Mouse (Mus musculus) right cerebral cortex, adult 18-20 months (tissue): ENCODE results near the gene Reps1.

Experiments used
- DNase-seq: peaks from one replicate; pipeline ENCODE4 v3.0.0; 2022; ENCODE audit warnings: mixed read lengths

Reps1 gene

DNA sequence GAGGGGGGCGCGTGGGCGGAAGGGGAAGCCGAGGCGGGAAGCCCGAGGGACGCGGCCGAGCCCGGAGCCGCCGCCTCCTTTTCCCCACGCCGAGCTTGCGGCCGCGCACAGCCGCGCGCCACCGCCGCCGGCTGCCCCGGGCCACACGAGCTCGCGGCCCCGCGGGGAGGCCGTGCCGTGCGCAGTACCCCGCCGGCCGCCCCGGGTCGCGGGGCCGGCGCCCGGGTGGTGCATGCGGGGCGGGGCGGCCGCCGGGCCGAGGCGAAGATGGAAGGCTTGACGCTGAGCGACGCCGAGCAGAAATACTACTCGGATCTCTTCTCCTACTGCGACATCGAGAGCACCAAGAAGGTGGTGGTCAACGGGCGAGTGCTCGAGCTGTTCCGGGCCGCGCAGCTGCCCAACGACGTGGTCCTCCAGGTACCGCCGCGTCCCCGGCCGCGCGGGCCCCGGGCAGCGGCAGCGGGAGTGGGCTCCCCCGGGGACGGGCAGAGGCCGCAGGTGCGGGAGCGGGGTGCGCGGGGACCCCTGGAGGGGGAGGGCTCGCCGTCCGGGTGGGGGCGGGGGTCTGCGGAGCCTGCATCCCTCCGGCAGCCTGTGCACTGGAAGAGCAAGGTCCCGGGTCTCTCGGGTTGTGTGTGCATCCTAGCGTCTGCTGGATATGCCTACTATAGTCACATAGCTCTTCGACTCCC is at the start of gene Reps1:
TSS of gene Reps1 (plus strand) at position 166 of the 695 bp plus-strand sequence.
- DNase-seq = peak; percentile 15

GRCm38 (mm10) chr10:18006756-18007155 is 48.9 kb upstream of the Reps1 start:
- no peak for DNase-seq

- DNase-seq = no peak
Measured at GRCm38 (mm10) chr10:18007243-18007642, 48.4 kb upstream of the Reps1 start.

DNA sequence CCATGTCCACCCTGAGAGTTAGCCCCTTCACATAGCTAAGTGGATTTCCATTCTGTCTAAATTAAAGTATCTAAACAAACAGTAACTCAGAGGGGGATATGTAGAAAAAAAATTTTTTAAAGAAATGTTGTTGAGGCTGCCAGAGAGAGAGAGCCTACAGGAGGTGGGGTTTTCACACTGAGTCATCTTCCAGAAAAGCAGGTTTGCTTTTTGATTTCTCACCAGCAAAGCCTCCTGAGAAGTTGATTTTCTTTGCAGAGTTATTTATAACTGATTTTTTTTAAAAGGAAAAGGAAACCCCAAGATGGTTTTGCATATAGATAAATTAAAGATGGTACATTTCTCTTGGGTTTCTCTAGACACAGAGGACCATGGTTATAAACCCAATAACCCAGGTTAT is 47.5 kb upstream of the Reps1 start:
- DNase-seq = peak; percentile 33

DNA sequence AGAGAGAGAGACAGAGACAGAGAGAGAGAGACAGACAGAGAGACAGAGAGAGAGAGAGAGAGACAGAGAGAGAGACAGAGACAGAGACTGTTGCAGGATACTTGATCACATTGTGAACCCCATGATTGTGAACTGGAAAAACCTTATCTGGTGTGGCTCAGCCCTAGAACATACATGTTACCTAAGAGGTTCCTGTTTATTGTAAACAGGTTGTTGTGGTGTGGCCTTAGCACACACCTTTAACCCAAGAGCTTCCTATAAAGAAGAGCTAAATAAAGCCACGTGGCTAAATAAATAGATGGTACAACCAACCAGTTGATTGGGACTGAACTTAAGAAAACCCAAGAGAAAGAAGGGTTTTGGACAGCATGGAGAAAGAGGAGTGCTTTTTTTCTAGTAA is 45.9 kb upstream of the Reps1 start:
- no peak for DNase-seq

- DNase-seq = no peak
Measured at GRCm38 (mm10) chr10:18011761-18012160, 43.9 kb upstream of the Reps1 start.

DNA sequence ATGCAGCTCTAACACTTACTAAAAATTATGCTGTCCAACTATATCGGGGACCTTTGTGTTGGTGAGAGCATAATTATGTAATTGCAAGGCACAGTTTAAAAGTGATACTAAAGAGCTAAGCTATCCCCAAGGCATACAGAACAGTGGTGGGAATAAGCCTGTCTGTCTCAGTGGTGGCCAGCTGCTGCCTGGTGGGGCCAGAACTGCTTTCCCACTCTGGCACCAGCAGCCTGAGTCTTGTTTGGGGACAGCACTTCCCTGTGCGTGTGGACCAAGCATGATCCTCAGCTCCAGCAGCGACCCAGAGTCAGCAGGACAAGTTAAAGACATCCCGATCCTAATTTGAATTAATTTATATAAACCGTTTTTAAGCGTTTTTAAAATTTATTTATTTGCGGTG is 35.2 kb upstream of the Reps1 start:
- DNase-seq = no peak

- peak; percentile 37 for DNase-seq
Measured at GRCm38 (mm10) chr10:18020846-18021245, 34.8 kb upstream of the Reps1 start.

DNA sequence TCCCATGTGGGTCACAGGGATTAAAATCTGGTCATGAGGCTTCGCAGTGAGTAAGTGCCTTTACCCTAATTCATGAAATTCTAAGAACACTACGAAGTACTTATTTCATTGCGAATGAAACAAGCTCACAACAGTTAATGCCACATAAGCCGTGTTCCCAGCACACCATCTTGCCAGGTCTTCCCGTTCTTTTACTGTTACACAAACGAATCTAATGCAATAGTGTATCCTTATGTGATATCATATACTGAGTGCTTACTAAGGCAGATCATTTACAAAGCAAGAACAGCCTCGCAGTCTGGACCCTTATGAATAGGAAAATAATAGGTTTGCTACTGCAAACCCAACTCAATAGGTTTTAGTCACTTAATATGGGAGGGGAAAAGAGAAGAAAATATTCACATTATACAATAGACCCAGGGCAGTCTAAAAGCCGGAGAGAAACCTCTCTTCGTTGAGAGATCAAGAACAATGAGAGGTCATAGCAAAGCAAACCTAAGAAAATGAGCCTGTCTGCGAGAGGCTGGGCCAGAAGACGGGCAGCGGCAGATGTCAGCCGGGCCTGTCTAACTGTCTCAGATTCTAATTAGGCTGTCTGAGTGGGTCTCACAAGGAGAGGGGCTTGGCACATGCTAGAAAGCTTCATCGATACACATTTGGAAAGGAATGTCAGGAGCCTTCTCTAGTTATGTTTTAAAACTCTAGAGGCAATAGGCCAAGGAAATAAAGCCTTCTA is 33.9 kb upstream of the Reps1 start:
- no peak for DNase-seq

GRCm38 (mm10) chr10:18022312-18022711 is 33.3 kb upstream of the Reps1 start:
- peak; percentile 49 for DNase-seq

GRCm38 (mm10) chr10:18022741-18023347 is 32.8 kb upstream of the Reps1 start, which contains the start of gene Abracl:
Abracl (minus strand) TSS chr10:18023288.
- DNase-seq = peak; percentile 80

GRCm38 (mm10) chr10:18034408-18034807 is 21.3 kb upstream of the Reps1 start:
- no peak for DNase-seq

- no peak for DNase-seq
Measured at GRCm38 (mm10) chr10:18036849-18037248, 18.8 kb upstream of the Reps1 start.

GRCm38 (mm10) chr10:18046380-18046779 is 9.3 kb upstream of the Reps1 start:
- no peak for DNase-seq

GRCm38 (mm10) chr10:18047380-18048146 is 8.1 kb upstream of the Reps1 start:
- no peak for DNase-seq

- DNase-seq = peak; percentile 85
Measured at GRCm38 (mm10) chr10:18055009-18055695, 509 bp upstream of the Reps1 start.

DNA sequence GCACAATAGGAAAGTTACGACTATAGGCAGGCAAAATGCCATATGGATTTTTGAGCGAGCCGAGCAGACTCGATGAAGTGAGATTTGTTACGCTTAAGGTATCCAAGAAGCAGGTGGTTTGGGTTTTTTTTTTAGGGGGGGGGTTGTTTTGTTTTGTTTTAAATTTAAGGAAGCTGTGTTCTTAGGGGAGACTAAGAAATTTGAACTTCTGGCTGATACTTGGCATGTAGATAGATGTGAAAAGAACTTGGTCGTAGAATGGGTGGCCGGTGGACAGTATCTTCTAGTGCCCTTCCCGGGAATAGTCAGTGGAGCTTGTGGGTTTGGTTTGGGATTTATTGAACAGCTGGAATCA is 707 bp downstream of the Reps1 start:
- no peak for DNase-seq

DNA sequence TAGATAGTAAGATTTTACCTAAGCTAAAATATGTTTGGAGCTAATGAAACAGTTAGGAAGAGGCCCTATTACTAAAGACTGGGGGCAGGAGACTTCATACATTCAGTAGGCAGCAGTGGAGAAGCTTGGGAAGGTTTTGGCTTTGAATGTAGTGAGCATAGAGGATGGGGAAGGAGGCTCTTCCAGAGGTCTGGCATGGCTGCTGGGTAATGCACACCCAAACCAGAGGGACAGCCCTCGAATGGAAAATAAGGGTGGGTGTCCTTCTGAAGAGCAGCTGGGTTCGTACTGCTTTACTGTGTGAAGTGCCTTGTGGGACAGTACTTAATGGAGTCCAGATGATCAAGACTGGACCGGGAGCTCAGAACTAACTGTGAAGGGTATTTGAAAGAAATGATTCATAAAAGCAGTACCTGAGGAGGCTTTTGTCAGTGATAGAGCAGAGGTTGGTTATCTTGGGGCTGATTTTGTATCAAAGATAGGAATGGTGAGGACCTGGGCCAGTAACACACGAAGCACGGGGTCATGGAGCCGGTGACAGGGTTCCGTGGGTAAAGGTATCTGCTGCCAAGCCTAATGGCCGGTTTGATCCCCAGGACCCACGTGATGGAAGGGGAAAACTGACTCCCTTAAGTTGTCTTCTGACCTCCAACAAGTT is 3.1 kb downstream of the Reps1 start:
- DNase-seq = no peak

- no peak for DNase-seq
Measured at GRCm38 (mm10) chr10:18059807-18060206, 4.1 kb downstream of the Reps1 start.

- no peak for DNase-seq
Measured at GRCm38 (mm10) chr10:18060778-18061177, 5.1 kb downstream of the Reps1 start.

DNA sequence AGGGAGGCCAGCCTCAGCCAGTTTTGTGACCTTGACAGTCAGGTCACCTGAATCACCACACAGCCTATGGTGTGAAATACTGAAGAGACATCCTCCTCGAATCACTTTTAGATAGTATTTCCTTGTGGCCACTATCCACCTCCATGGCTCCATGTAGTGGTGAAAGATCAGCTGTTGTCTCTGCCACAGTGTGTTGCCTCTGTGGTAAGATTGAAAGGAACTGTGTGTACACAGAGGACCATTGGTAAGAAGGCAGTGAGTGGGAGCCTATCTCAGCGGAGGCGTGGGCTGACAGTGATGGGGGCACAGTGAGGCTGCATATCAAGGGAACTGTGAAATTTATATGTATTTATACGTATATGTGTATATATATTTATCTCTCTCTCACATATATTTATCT is 5.9 kb downstream of the Reps1 start:
- DNase-seq = no peak

DNA sequence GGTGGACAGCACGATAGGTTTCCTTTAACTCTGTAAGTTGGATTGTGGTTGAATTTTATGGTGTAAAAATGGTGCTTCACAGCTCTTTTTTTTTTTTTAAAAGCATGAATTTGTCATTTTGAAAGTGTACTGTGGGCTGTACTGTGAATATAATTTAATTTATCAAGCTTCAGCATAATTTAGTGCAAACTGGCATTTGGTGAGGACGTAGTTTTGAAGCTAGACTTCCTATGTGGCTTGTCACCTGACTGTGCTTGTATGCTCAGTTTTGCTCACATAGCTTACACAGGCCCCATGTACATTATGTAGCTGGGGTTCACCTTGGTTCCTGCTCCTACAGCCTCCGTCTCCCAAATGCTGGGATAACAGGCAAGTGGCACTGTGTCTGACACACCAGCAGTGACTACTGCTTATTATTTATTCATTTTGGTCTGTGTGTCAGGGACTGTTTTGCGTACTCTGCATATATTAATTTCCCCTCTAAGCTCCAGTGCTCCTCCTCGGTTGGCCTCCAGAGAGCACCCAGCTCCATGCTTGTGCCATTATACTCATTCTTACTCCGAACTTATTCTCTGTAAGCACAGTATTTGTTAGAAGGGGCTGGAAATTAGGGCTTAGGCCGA is 9.1 kb downstream of the Reps1 start:
- DNase-seq = no peak
